Mouse (Mus musculus): ENCODE data around the gene Rplp0. TPM values are rescaled to one million over a fixed set of nuclear protein-coding genes. Genes with fewer than 3 reads are reported as not detected.
"Not testable (repeated sequence)": the region's sequence is repeated elsewhere in the genome, so short reads cannot be mapped to it uniquely, and the experiment has no call there.

Rplp0 gene
- polyA plus RNA-seq, 1 experiment from 2014 or later = 1,589 TPM

DNA sequence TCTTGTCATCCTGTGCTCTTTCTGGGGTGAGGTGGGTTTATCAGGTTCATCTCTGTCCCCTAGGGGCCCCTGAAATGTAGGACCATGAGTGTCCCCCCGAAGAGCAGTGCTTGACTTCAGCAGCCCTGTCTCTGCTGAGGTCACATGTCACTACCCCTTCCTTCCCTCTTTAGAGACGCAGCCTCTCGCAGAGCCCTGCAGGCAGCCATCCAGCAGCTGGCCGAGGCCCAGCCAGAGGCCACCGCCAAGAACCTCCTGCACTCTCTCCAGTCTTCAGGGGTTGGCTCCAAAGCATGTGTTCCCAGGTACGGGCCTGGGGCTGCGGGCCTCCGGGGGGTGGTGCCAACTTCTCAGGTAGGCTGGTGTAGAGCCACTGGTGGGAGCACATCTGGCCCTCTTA, 15.7 kb downstream of the Rplp0 start:
- H3K36me3 ChIP-seq = peaks cover 76% of the 10 kb centered on the region
- H3K9ac ChIP-seq = no peak overlapping the region
- WGBS = 77% methylated on average over 8 of the region's 8 CpGs
- no peak overlapping the region for H3K27ac ChIP-seq
- H3K27me3 ChIP-seq = no peaks in the 10 kb centered on the region
- H3K4me2 ChIP-seq = no peak overlapping the region
- no peaks in the 10 kb centered on the region for H3K9me3 ChIP-seq
- peaks cover 11% of the 10 kb centered on the region; the same call in 1 of the 2 replicates for H3K4me1 ChIP-seq
- ATAC-seq (ENCODE audit: borderline replicate concordance, extremely low read depth, low FRiP score, low TSS enrichment) = no peak
- H3K4me3 ChIP-seq = no peak overlapping the region

- peaks cover 89% of the 10 kb centered on the region for H3K36me3 ChIP-seq
- not testable (repeated sequence) for H3K4me2 ChIP-seq; H3K9ac ChIP-seq; H3K27me3 ChIP-seq; H3K27ac ChIP-seq; H3K4me3 ChIP-seq; ATAC-seq (ENCODE audit: borderline replicate concordance, extremely low read depth, low FRiP score, low TSS enrichment); H3K4me1 ChIP-seq; H3K9me3 ChIP-seq
- WGBS = 92% methylated on average over 4 of the region's 4 CpGs
Observed at GRCm38 (mm10) chr5:115577686-115578085, 18.4 kb downstream of the Rplp0 start.

DNA sequence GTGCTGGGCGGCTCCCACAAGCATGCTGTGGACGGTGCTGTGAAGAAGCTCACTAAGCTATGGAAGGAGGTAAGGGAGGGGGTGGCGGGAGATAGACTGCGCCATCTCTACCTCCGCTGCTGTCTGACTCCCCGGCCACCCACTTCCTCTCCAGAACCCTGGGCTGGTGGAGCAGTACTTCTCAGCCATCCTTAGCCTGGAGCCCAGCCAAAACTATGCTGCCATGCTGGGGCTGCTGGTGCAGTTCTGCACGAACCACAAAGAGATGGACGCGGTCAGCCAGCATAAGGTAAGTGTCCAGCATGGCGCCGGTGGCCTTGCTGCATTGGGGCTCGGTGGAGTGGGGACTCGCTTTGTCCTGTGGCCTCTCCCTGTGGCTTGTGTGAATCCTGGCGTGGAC, 19.7 kb downstream of the Rplp0 start:
- no peak for ATAC-seq (ENCODE audit: borderline replicate concordance, extremely low read depth, low FRiP score, low TSS enrichment)
- H3K27me3 ChIP-seq = no peaks in the 10 kb centered on the region
- H3K27ac ChIP-seq = no peak overlapping the region
- H3K9ac ChIP-seq = no peak overlapping the region
- no peak overlapping the region for H3K4me2 ChIP-seq
- 0 out of 2 replicates have a peak, but pooled peaks cover 3% of the 10 kb centered on the region for H3K4me1 ChIP-seq
- H3K9me3 ChIP-seq = peaks cover 2% of the 10 kb centered on the region; the same call in 1 of the 2 replicates
- WGBS = 92% methylated on average over 14 of the region's 14 CpGs
- peaks cover 93% of the 10 kb centered on the region for H3K36me3 ChIP-seq
- no peak overlapping the region for H3K4me3 ChIP-seq

DNA sequence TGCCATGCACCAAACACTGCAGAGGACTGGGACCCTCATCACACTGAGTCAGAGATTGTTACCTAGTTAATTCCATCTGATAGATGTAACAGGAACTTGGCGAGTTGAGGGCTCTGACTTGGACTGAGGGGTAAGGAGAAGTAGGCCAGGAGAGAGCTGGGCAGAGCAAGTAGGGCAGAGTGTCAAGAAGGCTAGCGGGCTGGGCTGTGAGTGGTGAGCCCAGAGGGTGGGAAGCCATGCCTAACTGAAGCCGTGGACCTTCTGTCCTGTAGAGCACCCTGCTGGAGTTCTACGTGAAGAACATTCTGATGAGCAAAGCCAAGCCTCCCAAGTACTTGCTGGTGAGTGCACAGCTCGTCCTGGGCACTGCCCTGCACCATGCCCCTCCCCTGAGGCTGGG, 20.1 kb downstream of the Rplp0 start:
- no peak overlapping the region for H3K4me3 ChIP-seq
- H3K27ac ChIP-seq = no peak overlapping the region
- H3K36me3 ChIP-seq = peaks cover 93% of the 10 kb centered on the region
- H3K9me3 ChIP-seq = peaks cover 2% of the 10 kb centered on the region; the same call in 1 of the 2 replicates
- H3K4me2 ChIP-seq = no peak overlapping the region
- WGBS = 73% methylated on average over 5 of the region's 5 CpGs
- no peaks in the 10 kb centered on the region for H3K27me3 ChIP-seq
- no peak for ATAC-seq (ENCODE audit: borderline replicate concordance, extremely low read depth, low FRiP score, low TSS enrichment)
- no peaks in the 10 kb centered on the region for H3K4me1 ChIP-seq
- no peak overlapping the region for H3K9ac ChIP-seq

GRCm38 (mm10) chr5:115580229-115581001, 21.1 kb downstream of the Rplp0 start:
- ATAC-seq (ENCODE audit: borderline replicate concordance, extremely low read depth, low FRiP score, low TSS enrichment) = no peak
- Histone ChIP-seq H3K9me3 (peaks cover 2% of the 10 kb centered on the region; the same call in 1 of the 2 replicates), H3K36me3 (peaks cover 93% of the 10 kb centered on the region), H3K27ac (no peak overlapping the region), H3K4me3 (no peak overlapping the region), H3K4me2 (no peak overlapping the region), H3K4me1 (no peaks in the 10 kb centered on the region), H3K9ac (no peak overlapping the region), H3K27me3 (no peaks in the 10 kb centered on the region)
- WGBS = 72% methylated on average over 14 of the region's 14 CpGs

- ATAC-seq (ENCODE audit: borderline replicate concordance, extremely low read depth, low FRiP score, low TSS enrichment) = no peak
- Histone ChIP-seq H3K36me3 (peaks cover 98% of the 10 kb centered on the region), H3K9me3 (peaks cover 2% of the 10 kb centered on the region; the same call in 1 of the 2 replicates), H3K4me3 (no peak overlapping the region), H3K27me3 (no peaks in the 10 kb centered on the region), H3K4me2 (no peak overlapping the region), H3K27ac (no peak overlapping the region), H3K9ac (no peak overlapping the region), H3K4me1 (no peaks in the 10 kb centered on the region)
- WGBS = 95% methylated on average over 9 of the region's 9 CpGs
Observed at GRCm38 (mm10) chr5:115581662-115582061, 22.4 kb downstream of the Rplp0 start.

DNA sequence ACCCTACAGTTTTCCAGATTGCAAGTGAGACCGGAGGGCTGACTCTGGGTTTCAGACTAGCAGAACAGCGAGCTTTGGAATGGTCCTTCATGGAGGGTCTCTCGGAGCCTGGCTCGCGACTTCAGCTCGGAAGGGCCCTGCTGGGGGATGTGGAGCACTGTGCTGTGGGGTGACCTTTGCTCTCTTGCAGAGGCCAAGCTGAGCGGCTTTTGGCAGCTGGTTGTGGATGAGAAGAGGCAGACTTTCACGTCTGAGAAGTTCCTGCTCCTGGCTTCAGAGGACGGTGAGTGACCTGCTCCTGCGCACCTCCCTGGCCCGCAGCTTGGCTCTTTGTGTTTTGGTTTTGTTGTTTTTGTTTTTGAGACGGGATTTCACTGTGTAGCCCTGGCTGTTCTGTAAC, 26.3 kb downstream of the Rplp0 start:
- no peak overlapping the region for H3K9ac ChIP-seq
- ATAC-seq (ENCODE audit: borderline replicate concordance, extremely low read depth, low FRiP score, low TSS enrichment) = no peak
- no peak overlapping the region for H3K27ac ChIP-seq
- H3K4me1 ChIP-seq = no peaks in the 10 kb centered on the region
- peaks cover 2% of the 10 kb centered on the region; the same call in 1 of the 2 replicates for H3K9me3 ChIP-seq
- peaks cover 97% of the 10 kb centered on the region for H3K36me3 ChIP-seq
- H3K27me3 ChIP-seq = no peaks in the 10 kb centered on the region
- H3K4me2 ChIP-seq = no peak overlapping the region
- WGBS = 84% methylated on average over 12 of the region's 12 CpGs
- no peak overlapping the region for H3K4me3 ChIP-seq

GRCm38 (mm10) chr5:115586166-115586565, 26.9 kb downstream of the Rplp0 start:
- Histone ChIP-seq H3K27me3 (no peaks in the 10 kb centered on the region), H3K4me2 (no peak overlapping the region), H3K9ac (no peak overlapping the region), H3K4me3 (no peak overlapping the region), H3K27ac (no peak overlapping the region), H3K36me3 (peaks cover 97% of the 10 kb centered on the region), H3K4me1 (no peaks in the 10 kb centered on the region), H3K9me3 (peaks cover 2% of the 10 kb centered on the region; the same call in 1 of the 2 replicates)
- WGBS = 91% methylated on average over 15 of the region's 15 CpGs
- no peak for ATAC-seq (ENCODE audit: borderline replicate concordance, extremely low read depth, low FRiP score, low TSS enrichment)

- Histone ChIP-seq H3K27ac (no peak overlapping the region), H3K36me3 (peaks cover 97% of the 10 kb centered on the region), H3K4me3 (no peak overlapping the region), H3K4me2 (no peak overlapping the region), H3K9me3 (peaks cover 2% of the 10 kb centered on the region; the same call in 1 of the 2 replicates), H3K27me3 (no peaks in the 10 kb centered on the region), H3K9ac (no peak overlapping the region), H3K4me1 (no peaks in the 10 kb centered on the region)
- no peak for ATAC-seq (ENCODE audit: borderline replicate concordance, extremely low read depth, low FRiP score, low TSS enrichment)
- WGBS = 85% methylated on average over 2 of the region's 2 CpGs
Observed at GRCm38 (mm10) chr5:115586780-115587179, 27.5 kb downstream of the Rplp0 start.

DNA sequence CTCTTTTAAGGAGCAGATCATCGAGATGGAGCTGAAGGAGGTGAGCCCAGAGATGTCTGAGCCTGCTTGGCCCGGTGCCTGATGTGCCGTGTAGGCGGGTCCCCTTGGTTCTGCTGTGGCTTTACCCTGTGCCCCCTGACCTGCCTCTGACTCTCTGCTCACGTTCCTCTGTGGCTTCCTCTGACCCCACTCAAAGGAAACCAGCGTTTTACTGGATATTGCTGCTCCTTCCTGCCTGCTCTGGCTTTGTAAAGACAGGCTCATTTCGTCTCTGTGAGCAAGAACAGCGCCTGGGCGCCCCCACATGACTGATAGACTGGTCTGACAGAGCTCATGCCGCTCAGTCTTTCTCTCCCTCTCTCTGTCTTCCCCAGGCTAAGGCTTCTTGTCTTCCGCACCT, 31.8 kb downstream of the Rplp0 start:
- WGBS = 68% methylated on average over 11 of the region's 11 CpGs
- no peaks in the 10 kb centered on the region for H3K4me1 ChIP-seq
- no peaks in the 10 kb centered on the region for H3K27me3 ChIP-seq
- no peak overlapping the region for H3K4me3 ChIP-seq
- no peak for ATAC-seq (ENCODE audit: borderline replicate concordance, extremely low read depth, low FRiP score, low TSS enrichment)
- no peak overlapping the region for H3K9ac ChIP-seq
- no peak overlapping the region for H3K4me2 ChIP-seq
- H3K27ac ChIP-seq = no peak overlapping the region
- peaks cover 96% of the 10 kb centered on the region for H3K36me3 ChIP-seq
- H3K9me3 ChIP-seq = no peaks in the 10 kb centered on the region

DNA sequence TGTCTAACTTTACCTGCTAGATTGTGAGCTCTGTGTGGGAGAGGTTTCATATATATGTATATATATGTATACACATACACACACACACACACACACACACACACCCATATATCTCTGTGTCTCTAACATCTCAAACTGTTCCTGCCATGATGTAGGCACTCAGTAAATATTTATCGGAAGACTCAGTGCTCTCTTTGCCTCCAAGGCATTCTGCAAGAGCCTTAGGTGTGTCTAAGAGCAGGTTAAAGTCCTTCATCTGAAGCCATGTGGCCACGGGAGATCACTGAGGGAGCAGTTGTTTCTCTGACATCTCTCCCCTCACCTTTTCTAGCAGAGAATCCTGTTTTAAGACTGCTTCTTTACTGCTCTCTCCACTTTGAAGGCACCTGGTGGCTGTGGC, 32.2 kb downstream of the Rplp0 start:
- 93% methylated on average over 2 of the region's 2 CpGs for WGBS
- H3K27me3 ChIP-seq = no peaks in the 10 kb centered on the region
- H3K36me3 ChIP-seq = peaks cover 96% of the 10 kb centered on the region
- no peaks in the 10 kb centered on the region for H3K9me3 ChIP-seq
- no peak for ATAC-seq (ENCODE audit: borderline replicate concordance, extremely low read depth, low FRiP score, low TSS enrichment)
- H3K4me3 ChIP-seq = no peak overlapping the region
- no peak overlapping the region for H3K4me2 ChIP-seq
- no peak overlapping the region for H3K27ac ChIP-seq
- H3K9ac ChIP-seq = no peak overlapping the region
- no peaks in the 10 kb centered on the region for H3K4me1 ChIP-seq

DNA sequence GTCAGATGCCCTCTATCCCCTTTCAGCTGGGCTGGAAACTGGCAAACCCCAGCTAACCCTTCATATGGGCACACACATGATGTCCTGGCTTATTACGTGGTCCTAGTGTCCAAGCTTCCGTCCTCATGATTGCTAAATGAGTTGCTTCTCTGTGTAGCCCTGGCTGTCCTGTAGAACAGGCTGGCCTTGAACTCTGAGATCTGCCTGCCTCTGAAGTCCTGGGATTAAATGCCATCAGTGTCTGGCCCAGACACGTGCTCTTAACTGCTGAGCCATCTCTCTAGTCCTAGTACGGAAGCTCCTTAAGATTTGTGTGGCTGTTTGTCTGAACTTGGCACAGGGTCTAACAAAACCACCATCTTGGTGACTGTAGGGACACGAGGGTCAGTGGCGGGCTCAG, 44.3 kb downstream of the Rplp0 start:
- Histone ChIP-seq H3K9ac (no peak overlapping the region), H3K27me3 (no peaks in the 10 kb centered on the region), H3K4me1 (no peaks in the 10 kb centered on the region), H3K27ac (no peak overlapping the region), H3K4me3 (no peak overlapping the region), H3K36me3 (peaks cover 83% of the 10 kb centered on the region), H3K4me2 (no peak overlapping the region), H3K9me3 (no peaks in the 10 kb centered on the region)
- 95% methylated on average over 6 of the region's 6 CpGs for WGBS
- ATAC-seq (ENCODE audit: borderline replicate concordance, extremely low read depth, low FRiP score, low TSS enrichment) = no peak

Data from lung, embryonic 15.5 days (tissue).